Mouse (Mus musculus): ENCODE data around the gene Hoxa10. TPM values are rescaled to one million over a fixed set of nuclear protein-coding genes. Genes with fewer than 3 reads are reported as not detected.

Hoxa10 gene
- total RNA-seq, 2 experiments from 2014 or later, result not detected

DNA sequence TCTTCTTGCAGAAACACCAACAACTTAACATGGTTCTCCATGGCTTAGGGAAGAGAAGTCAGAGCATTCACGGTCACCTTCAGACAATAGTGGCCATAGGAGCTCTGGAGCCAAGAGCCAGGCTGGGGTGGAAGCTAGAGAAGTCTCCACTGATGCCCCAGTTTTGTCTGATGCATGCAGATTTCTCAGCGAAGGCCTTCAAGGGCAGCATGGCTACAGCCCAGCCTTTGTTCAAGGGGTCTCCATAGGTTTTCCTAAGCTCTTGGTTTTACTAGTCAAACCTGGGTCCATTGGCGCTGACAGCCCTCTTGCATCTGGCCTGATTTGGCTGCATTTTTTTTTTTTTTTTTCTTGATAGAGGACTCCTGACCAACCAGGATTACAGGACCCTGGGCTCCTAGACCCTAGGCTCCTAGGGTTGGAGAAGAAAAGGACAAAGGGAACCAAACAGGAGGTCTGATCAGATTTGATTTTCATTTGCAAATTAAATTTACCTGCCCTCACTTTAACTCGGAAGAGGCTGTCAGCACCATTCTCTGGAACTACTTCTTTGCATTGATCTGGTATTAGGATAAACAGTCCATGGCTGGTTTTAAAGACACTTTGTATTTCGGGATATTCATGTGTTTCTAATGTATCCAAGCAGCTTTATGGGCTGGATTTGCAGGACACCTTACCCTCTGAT, 23.6 kb upstream of the Hoxa10 start:
- no peak for DNase-seq
- intact Hi-C loops (cut with DNase I), result loop anchor here (10.0 kb wide), 1 partner anchor 51 kb away; the partner anchor contains the start of gene Evx1

DNA sequence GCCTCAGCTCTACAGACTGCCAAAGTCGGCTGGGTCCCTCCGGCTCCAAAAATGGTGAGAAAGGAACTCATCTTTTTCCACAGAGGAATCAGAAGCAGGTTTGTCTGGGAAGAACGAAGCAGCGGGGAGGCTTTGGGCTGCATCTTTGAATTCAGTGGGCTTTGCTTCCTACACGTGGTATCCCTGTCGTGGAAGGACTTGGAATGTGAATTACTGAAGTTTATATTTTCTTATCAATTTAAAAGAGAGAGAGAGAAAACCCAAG, 22.6 kb upstream of the Hoxa10 start:
- intact Hi-C loops (cut with DNase I), result loop anchor here (10.0 kb wide), 1 partner anchor 52 kb away; the partner anchor contains the start of gene Evx1
- DNase-seq, result no peak

DNA sequence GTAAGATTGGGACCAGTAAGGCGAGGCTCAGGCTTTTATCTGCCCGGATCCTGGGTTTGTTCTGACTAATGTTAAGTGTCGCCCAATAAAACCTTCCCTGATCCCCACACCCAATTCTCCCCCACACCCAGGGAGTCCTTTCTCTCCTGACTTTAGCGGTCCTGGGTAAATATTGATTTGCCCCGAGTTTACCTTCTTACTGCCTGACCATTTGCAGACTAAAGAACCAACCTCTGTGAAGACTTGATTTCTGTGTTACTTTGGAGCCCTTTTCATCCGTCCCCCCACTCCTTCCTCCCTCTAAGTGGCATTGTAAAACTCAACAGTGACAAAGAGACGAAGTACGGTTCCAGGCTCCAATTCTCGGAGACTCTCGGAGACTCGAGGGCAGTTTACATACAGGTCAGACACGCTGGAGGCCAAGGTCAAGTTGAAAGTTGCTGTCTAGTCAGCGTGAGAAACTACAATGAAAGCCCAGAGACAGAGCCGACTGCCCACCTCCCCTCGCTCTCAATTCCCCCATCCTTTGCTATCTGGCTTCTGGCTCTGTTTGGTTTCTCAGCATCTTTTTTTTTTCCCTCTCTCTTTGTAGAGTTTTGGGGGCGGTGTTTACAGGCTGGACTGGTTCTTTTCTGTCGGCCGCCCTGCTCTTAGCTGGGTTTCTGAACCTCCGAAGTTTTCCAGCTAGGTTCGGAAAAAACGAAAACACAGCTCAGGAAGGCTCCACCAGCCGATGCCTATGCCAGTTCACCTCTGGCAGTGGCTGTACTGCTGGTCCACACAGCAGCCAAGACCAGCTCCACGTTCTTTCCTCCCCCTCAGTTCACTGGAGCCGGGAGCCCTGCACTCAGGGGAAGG, 22.0 kb upstream of the Hoxa10 start:
- intact Hi-C loops (cut with DNase I), result loop anchor here (10.0 kb wide), 1 partner anchor 52 kb away; the partner anchor contains the start of gene Evx1
- DNase-seq, result peak in 1 of 2 experiments; percentile 19

- peak in 1 of 2 experiments; percentile 25 for DNase-seq
- intact Hi-C loops (cut with DNase I), result loop anchor here (10.0 kb wide), 1 partner anchor 53 kb away; the partner anchor contains the start of gene Evx1
These were observed 21.3 kb upstream of the Hoxa10 start for GRCm38 (mm10) chr6:52261751-52262462.

GRCm38 (mm10) chr6:52260654-52261575, 20.3 kb upstream of the Hoxa10 start, which contains the start of gene Hoxa13:
TSS of gene Hoxa13 (minus strand) at chr6:52260880.
- intact Hi-C loops (cut with DNase I), result loop anchor here (10.0 kb wide), 1 partner anchor 54 kb away; the partner anchor contains the start of gene Evx1
- no peak for DNase-seq

DNA sequence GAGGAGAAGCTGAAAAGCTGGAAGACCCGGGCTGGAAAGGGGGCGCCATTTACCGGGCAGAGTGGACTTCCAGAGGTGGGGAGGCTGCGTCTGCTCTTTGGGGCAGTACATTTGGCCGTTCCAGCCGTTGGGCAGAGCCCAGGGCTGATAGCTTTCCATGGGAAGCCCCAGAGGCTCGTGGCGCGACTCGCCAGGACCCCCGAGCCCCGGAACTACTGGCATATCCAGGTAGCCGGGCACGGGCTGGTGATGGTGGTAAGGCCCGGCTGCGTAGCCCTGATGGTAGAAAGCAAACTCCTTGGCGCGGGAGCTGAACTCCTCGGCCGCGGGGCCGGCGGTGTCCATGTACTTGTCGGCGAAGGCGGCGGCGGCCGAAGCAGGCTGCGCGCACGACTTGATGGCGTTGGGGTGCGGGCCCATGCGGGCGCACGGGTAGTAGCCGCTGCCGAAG, 19.2 kb upstream of the Hoxa10 start:
- intact Hi-C loops (cut with DNase I), result loop anchor here (2.0 to 10.0 kb wide), 3 partner anchors 55 to 707 kb away; partner anchors contain the start of gene Evx1
- no peak for DNase-seq

GRCm38 (mm10) chr6:52259081-52259790, 18.6 kb upstream of the Hoxa10 start:
- DNase-seq, result peak in 1 of 2 experiments; percentile 35
- intact Hi-C loops (cut with DNase I), result loop anchor here (2.0 to 5.0 kb wide), 2 partner anchors 466 to 708 kb away; no protein-coding TSS in a partner anchor

- peak; percentile 87 to 92 for DNase-seq
- intact Hi-C loops (cut with DNase I), result loop anchor here (1.0 to 5.0 kb wide), 3 partner anchors 583 to 710 kb away; no protein-coding TSS in a partner anchor
These were observed 16.3 kb upstream of the Hoxa10 start for GRCm38 (mm10) chr6:52256956-52257355.

DNA sequence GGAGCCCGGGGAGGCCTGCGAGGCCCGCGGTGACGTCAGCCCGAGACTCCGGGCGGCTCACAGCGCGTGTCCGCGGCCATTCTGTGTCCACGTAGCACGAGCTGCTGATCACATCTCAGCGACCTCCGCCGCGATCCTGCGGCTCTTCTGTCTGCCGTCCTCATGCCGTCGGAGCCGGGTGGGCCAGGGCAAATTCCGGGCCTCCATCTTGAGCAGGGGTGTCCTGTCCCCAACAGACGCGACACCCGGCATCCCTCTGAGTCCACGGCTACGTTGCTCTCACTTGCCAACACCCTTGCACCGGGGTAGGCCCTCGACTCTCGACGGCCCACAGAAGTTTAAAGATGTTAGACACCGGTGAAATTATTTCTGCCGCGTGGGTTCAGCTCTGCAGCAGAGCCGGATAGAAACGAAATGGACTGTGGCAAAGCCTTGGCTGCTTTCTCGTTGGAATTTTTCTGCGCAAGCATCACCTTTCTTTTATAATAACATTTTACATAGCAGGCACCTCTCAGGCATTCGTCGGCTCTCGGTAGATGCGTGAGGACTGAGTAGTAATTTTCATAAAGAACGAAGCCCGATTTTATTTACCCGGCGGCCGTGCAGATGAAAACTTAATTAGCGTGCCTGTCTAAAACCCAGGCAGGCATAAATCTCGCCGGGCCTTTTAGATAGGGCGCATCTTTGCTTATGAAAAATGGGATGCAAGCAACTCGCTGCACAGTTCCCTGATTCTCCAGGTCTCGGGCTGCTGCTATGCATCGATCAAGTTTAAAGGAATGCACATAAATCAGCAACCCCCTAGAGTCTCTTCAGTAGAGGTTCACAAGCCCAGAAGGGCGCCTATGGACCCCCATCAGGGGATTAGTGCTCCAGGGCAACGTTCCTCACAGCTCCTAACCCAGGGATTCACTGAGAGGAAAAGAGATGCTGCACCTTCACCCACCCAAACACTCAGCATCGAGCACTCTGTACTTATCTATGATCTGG, 13.2 kb upstream of the Hoxa10 start:
- intact Hi-C loops (cut with DNase I), result no loop called here
- DNase-seq, result peak in 1 of 2 experiments; percentile 55

DNA sequence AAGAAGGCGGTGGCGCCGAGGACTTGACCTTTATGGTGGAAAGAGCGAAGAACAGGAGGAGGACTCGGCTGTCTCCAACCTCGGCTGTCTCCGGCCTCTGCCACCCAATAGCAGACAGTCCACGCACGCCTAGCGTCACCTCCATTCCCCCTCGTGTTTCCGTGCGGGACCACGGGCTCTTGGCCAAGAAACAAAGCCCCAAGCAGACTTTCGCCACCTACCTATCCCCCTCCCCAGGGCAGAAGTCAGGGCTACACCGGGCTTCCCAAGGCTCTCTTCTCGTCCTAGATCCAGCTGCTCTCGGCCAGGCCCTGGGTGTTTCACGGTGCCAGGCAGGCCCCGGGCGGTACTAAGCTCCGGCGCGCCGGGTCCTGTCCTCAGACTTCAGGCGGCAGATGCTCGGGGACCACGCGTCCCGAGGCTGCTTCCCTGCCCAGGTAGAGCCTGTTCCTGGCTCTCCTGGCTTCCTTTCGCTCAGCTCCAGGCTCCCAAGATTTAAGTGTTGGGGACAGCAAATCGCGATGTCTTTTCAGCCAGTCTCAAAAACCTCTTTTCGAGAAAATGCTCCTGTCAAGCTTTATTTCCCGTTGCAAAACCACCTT, 12.2 kb upstream of the Hoxa10 start:
- intact Hi-C loops (cut with DNase I), result no loop called here
- no peak for DNase-seq

DNA sequence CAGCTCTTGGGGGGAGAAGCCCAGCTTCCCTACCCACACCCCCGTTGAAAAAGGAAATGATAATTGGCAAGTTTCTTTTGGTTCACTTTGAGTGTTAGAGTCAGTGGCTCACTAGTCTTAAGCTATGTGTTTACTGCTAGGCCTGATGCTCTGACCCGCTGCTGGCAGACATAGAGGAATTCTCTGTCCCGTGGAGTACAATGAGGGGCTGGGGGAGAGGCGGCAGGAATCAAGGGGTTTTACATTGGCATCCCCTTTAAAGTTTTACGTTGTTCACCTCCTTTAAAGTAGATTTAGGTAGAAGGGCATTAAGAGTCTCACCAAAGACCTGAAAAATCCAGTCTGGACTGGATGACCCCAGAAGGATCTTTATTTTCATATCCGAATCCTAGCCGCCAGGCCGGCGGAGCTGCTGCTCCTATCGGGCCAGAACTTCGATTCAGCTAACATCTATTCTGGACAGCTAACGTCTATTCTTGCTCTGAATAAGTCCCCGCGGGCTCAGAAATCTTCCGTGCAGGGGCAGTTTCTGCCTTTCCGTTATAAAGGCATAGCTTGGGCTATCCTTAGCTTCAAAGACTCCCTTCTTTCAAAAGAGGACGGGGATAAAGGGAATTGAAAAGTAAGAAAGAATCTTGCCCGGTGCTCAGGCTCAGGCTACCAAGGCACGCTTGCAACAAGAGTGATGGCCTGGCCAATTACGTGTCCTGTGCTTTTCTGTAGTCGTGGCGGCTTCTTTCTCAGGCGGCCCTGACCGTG, 11.5 kb upstream of the Hoxa10 start:
- intact Hi-C loops (cut with DNase I), result no loop called here
- no peak for DNase-seq

- no peak for DNase-seq
- intact Hi-C loops (cut with DNase I), result no loop called here
These were observed 10.7 kb upstream of the Hoxa10 start for GRCm38 (mm10) chr6:52251177-52251879.

DNA sequence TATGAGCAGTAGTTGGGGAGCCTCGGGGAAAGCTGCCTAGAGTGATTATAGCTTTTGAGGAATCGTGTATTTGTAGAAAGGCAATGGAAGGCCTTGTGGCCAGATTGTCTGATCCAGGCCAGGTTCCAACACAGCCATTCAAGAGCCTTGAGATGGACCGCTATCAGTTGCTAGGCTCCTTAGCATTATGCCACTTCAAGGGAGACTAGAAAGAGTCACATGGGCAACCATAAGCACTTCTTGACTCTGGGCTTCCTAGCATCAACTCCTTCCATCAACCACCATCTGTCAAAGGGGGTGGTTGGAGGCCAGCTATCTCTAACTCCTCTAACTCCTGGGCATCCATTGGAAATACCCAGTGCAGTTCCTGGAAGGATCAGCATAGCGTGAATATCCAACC, 9.2 kb upstream of the Hoxa10 start:
- DNase-seq, result no peak
- intact Hi-C loops (cut with DNase I), result no loop called here

GRCm38 (mm10) chr6:52249415-52249738, 8.7 kb upstream of the Hoxa10 start:
- no peak for DNase-seq

GRCm38 (mm10) chr6:52248638-52249414, 8.2 kb upstream of the Hoxa10 start:
- intact Hi-C loops (cut with DNase I), result no loop called here
- DNase-seq, result no peak

More at GRCm38 (mm10) chr6:52249415-52249738, 8.7 kb upstream of the Hoxa10 start:
- intact Hi-C loops (cut with DNase I), result no loop called here

Measured in heart, postnatal 10 days (tissue).